Mouse (Mus musculus) embryonic facial prominence, embryonic 10.5 days (tissue): ENCODE measurements around the gene Smndc1. TPM values are rescaled to one million over a fixed set of nuclear protein-coding genes. Genes with fewer than 3 reads are reported as not detected.
A peak's percentile ranks its signal among the peaks of the same experiment; 100 is the strongest.

Experiments
- DNase-seq: peaks from one replicate; pipeline ENCODE4 v3.0.0-alpha.2; 2017; ENCODE audit warnings: low spot score
- H3K27ac ChIP-seq: fragments of 300-500 bp; sonication (generic); replicated peaks from 2 replicates; pipeline ENCODE4 v1.5.1; 2016; ENCODE audit warnings: mild to moderate bottlenecking
- H3K27me3 ChIP-seq: fragments of 300-500 bp; sonication (generic); replicated peaks from 2 replicates; pipeline ENCODE4 v1.6.1; 2016; ENCODE audit warnings: low read depth, mild to moderate bottlenecking; ENCODE audit not compliant: poor library complexity, severe bottlenecking
- H3K36me3 ChIP-seq: fragments of 300-500 bp; sonication (generic); replicated peaks from 2 replicates; pipeline ENCODE4 v1.6.1; 2016; ENCODE audit warnings: mild to moderate bottlenecking, moderate library complexity
- H3K4me1 ChIP-seq: fragments of 300-500 bp; sonication (generic); 2 replicates; pipeline ENCODE4 v1.6.1; 2016
- H3K4me3 ChIP-seq: fragments of 300-500 bp; sonication (generic); 2 replicates; pipeline ENCODE4 v1.5.1; 2016; ENCODE audit warnings: mild to moderate bottlenecking, moderate library complexity
- H3K9me3 ChIP-seq: fragments of 300-500 bp; sonication (generic); 2 replicates; pipeline ENCODE4 v1.6.1; 2016; ENCODE audit warnings: mild to moderate bottlenecking
- WGBS: fragments of 180-500 bp; shearing (Covaris S2); methylation state at CpG from one replicate; pipeline ENCODE4 v1.1.7; 2016; 5-methylcytosine and 5-hydroxymethylcytosine counted together
- polyA plus RNA-seq: library from polyadenylated mRNA; unstranded; fragments of >200 nt; fragmentation: Nextera tagmentation; extraction: Ambion mirVana; gene quantifications from 2 replicates; pipeline ENCODE4 v1.2.1, GENCODE M21; 2016

Gene Smndc1
- 46.7 and 49.1 TPM in 2 replicates for polyA plus RNA-seq

DNA sequence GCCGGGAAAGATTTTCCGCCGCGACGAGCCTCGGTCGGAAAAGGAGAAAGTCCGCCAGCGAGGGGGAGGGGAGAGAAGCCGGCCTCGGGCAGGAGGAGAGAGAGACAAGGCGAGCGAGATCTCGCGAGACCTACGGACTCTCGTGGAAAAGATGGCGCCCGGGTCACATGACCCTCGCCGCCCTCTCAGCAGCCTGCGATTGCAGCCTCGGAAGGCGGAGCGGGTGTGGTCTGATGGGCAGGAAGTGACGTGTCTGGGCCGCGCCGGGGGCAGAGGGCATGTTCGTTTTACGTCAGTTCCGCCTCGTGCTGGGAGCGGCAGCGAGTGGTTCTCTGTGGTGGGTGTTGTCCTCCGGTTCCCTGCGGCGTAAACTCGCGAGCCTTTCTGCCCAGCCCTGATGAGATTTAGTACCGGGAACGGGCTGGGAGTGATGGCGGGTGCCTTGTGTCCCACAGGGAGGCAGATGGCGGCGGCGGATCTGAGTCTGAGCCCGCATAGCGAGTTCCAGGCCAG is at the start of gene Smndc1:
TSS of gene Smndc1 (minus strand) at position 84 of the 513 bp plus-strand sequence.
- peaks cover 18% of the 10 kb centered on the region for H3K4me1 ChIP-seq
- peaks cover 36% of the 10 kb centered on the region for H3K36me3 ChIP-seq
- H3K27ac ChIP-seq: peak within 1 kb of the TSS; percentile 99
- no peaks in the 10 kb centered on the region for H3K27me3 ChIP-seq
- peak; percentile 100 for DNase-seq
- no peaks in the 10 kb centered on the region for H3K9me3 ChIP-seq
- H3K4me3 ChIP-seq: peak within 1 kb of the TSS; percentile 100
- under 1% methylated on average over 48 of the region's 48 CpGs for WGBS

DNA sequence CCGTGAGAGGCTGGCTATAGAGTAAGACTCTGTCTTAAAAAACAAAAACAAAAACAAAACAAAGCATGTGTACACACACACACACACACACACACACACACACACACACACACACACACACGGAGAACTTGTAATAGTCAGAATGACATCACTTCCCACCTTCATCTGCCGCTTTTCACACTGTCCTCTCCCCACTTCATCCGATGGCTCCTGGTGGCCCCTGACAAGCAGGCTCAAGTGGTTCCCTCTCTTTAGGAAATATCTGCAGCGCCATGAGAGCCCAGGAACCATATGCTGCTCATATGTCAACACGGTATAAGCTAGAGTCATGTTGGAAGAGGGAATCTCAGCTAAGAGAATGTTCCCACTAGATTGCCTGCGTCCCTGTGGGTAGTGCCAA is 49.0 kb upstream of the Smndc1 start:
- H3K36me3 ChIP-seq: no peaks in the 10 kb centered on the region
- no peaks in the 10 kb centered on the region for H3K9me3 ChIP-seq
- DNase-seq: no peak
- H3K27me3 ChIP-seq: peaks cover 6% of the 10 kb centered on the region; the same call in 1 of the 2 replicates
- H3K4me3 ChIP-seq: no peak overlapping the region
- WGBS: 83% methylated on average over 7 of the region's 7 CpGs
- no peak overlapping the region for H3K27ac ChIP-seq
- H3K4me1 ChIP-seq: peaks cover 18% of the 10 kb centered on the region

DNA sequence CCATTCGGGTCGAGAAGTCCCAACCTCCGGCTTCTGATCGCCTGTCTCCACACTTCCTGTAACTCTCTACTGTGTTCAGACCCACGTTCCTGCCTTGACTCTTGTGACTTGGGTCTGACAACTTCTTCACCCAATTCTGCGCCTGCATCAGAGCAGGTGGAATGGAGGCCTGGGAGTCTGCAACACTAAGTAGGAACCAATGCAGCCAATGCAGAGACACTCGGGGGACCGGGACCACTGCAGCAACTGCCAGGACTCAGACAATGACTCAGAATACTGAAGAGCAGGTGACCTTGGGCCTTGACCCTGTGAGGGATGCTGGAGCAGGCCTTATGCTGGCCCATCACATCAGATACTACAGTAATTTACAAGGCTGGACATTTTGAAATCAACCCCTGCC is 47.6 kb upstream of the Smndc1 start:
- peaks cover 18% of the 10 kb centered on the region for H3K4me1 ChIP-seq
- no peak overlapping the region for H3K27ac ChIP-seq
- no peaks in the 10 kb centered on the region for H3K36me3 ChIP-seq
- no peak for DNase-seq
- 87% methylated on average over 8 of the region's 8 CpGs for WGBS
- no peaks in the 10 kb centered on the region for H3K9me3 ChIP-seq
- peaks cover 6% of the 10 kb centered on the region; the same call in 1 of the 2 replicates for H3K27me3 ChIP-seq
- H3K4me3 ChIP-seq: no peak overlapping the region

DNA sequence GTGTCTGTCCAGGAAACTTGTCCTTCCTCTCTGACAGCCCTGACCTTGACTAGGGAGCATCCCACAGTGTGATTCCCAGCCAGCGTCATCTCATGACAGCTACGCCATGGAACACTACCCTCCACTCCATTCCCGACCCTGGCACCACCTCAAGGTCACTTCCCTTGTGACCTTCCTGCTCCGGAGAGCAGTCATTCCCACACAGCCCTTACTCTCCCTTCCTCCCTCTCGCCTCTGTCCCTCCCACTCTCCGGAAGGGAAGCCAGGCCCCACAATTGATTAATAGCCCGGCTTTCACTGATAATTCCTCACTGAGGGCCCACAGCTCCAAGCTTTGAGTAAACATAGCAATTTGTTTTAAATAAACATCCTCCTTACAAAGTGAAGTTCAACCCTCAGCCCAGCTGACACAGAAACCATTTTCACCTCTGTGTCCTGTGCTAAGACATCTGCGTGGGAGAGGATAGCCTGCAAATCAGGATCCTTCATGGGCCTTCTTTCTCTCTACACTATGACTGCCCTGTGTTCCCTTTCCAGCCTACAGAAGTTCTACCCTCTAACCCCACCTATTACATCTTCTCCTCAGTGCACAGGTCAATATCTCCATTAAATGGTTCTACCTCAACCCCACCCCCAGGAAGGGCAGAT is 47.1 kb upstream of the Smndc1 start:
- DNase-seq: no peak
- Histone ChIP-seq H3K4me3 (no peak overlapping the region), H3K27me3 (peaks cover 6% of the 10 kb centered on the region; the same call in 1 of the 2 replicates), H3K9me3 (no peaks in the 10 kb centered on the region), H3K4me1 (peaks cover 18% of the 10 kb centered on the region), H3K36me3 (no peaks in the 10 kb centered on the region), H3K27ac (no peak overlapping the region)
- 46% methylated on average over 8 of the region's 8 CpGs for whole genome bisulfite sequencing

- H3K36me3 ChIP-seq: no peaks in the 10 kb centered on the region
- H3K4me1 ChIP-seq: peaks cover 10% of the 10 kb centered on the region
- H3K27ac ChIP-seq: no peak overlapping the region
- H3K27me3 ChIP-seq: no peaks in the 10 kb centered on the region
- no peaks in the 10 kb centered on the region for H3K9me3 ChIP-seq
- 83% methylated on average over 10 of the region's 10 CpGs for WGBS
- no peak for DNase-seq
- H3K4me3 ChIP-seq: no peak overlapping the region
Observed at GRCm38 (mm10) chr19:53433949-53434689, 43.7 kb upstream of the Smndc1 start.

DNA sequence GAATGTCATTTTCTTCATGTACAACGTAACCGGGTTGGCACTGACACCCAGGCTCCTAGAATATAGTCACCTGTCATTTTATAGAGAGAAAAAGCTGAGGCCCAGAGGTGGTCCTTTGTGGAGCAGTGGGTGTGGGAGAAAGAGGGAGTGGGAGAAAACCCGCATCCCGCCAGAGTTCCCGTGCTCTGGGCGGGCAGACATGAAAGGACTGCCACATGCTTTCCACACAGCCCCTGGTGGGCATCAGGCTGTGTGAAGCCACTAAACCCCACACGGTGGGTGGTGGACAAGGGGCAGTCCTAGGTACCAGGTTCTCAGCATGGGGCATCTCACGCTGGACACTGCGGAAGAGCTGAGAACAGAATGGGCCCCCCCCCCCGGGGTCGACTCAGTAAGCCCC is 40.6 kb upstream of the Smndc1 start:
- 89% methylated on average over 11 of the region's 11 CpGs for WGBS

GRCm38 (mm10) chr19:53430356-53430755 is 40.0 kb upstream of the Smndc1 start:
- Histone ChIP-seq H3K9me3 (no peaks in the 10 kb centered on the region), H3K36me3 (no peaks in the 10 kb centered on the region), H3K27ac (no peak overlapping the region), H3K4me3 (no peak overlapping the region), H3K4me1 (peaks cover 16% of the 10 kb centered on the region), H3K27me3 (peaks cover 5% of the 10 kb centered on the region; the same call in 1 of the 2 replicates)
- WGBS: 80% methylated on average over 9 of the region's 9 CpGs
- no peak for DNase-seq

More for the DNA sequence above, 40.6 kb upstream of the Smndc1 start:
- Histone ChIP-seq H3K4me1 (peaks cover 16% of the 10 kb centered on the region), H3K9me3 (no peaks in the 10 kb centered on the region), H3K4me3 (no peak overlapping the region), H3K36me3 (no peaks in the 10 kb centered on the region), H3K27ac (no peak overlapping the region), H3K27me3 (peaks cover 5% of the 10 kb centered on the region; the same call in 1 of the 2 replicates)
- no peak for DNase-seq

DNA sequence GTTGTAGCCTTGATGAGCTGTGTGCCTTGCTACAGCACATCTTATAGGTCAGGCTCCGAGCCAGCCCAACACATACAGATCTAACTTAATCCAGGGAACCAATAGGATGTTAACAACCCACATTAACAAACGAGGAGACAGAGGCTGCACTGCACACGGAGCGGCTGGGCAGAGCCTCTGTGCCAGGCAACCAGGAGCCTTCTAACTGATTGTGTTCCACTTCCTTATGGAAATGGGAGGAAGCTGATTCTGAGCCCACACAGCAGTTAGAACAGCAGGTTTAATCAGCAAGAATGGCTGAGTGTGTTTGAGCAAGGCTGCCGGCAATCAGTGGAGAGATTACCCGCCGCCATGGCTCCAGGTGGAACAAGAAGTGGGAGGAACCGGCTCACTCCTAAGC is 37.4 kb upstream of the Smndc1 start:
- H3K27ac ChIP-seq: no peak overlapping the region; the same call in 1 of the 2 replicates
- H3K4me1 ChIP-seq: peaks cover 33% of the 10 kb centered on the region
- peaks cover 20% of the 10 kb centered on the region; the same call in 1 of the 2 replicates for H3K27me3 ChIP-seq
- WGBS: 70% methylated on average over 8 of the region's 8 CpGs
- DNase-seq: no peak
- H3K9me3 ChIP-seq: no peaks in the 10 kb centered on the region
- H3K4me3 ChIP-seq: no peak overlapping the region
- no peaks in the 10 kb centered on the region for H3K36me3 ChIP-seq

GRCm38 (mm10) chr19:53427346-53427745 is 37.0 kb upstream of the Smndc1 start:
- WGBS: 56% methylated on average over 7 of the region's 7 CpGs
- Histone ChIP-seq H3K4me1 (peaks cover 37% of the 10 kb centered on the region), H3K9me3 (no peaks in the 10 kb centered on the region), H3K36me3 (no peaks in the 10 kb centered on the region), H3K27me3 (peaks cover 25% of the 10 kb centered on the region; the same call in 1 of the 2 replicates), H3K4me3 (no peak overlapping the region), H3K27ac (no peak overlapping the region; the same call in 1 of the 2 replicates)
- DNase-seq: no peak

GRCm38 (mm10) chr19:53425824-53426223 is 35.4 kb upstream of the Smndc1 start:
- Histone ChIP-seq H3K9me3 (no peaks in the 10 kb centered on the region), H3K36me3 (no peaks in the 10 kb centered on the region), H3K27me3 (peaks cover 26% of the 10 kb centered on the region; the same call in 1 of the 2 replicates), H3K27ac (no peak overlapping the region), H3K4me1 (peaks cover 49% of the 10 kb centered on the region), H3K4me3 (no peak overlapping the region)
- no peak for DNase-seq
- 89% methylated on average over 8 of the region's 8 CpGs for WGBS

DNA sequence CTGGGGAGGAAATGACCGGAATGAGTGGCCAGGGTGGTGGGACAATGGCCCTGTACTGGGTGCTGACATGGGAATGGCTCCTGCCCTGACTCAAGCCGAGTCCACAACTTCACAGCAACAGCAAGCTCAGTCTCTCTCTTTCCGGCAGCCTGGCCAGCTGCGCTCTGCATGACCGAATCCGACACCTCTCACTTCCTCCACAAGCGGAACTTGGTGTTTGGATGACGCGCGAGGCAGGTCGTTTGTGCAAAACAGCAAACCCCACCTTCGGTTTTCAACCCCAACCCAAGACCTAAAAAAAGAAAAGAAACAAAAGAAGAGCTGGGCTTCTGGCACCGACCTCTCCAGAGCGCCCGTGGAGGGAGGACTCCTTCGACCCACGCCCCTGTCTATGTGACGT is 34.3 kb upstream of the Smndc1 start:
- WGBS: 76% methylated on average over 18 of the region's 18 CpGs
- 0 out of 2 replicates have a peak overlapping the region, but pooled peaks have one; percentile 25 for H3K27ac ChIP-seq

DNA sequence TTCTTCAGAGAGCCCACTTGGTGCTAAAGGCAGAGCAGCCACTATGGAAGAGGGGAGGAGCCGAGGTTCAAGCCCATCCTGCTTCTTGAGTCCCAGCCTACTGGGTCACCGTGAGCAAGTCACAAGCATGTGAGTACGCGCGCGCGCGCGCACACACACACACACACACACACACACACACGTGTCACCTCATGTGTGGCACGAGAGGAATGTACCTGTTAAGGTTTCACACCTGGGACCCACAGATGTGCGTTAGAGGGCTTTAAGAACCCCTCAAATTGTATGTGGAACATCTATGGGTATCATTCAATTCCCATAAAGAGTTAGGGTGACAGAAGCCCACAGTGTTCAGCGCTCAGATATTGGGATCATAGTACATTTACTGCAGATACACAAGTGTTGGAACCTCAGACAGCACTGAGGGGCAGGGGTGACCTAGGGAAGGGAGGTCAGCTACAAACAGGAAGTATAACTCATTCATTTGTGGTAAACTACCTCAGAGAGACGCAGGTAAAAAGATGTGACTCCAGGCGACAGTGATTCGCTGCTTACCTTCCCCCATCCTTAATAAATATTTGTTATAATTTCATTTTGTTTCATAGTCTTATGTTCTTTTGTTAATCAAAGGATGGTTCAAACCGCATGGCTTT is 33.6 kb upstream of the Smndc1 start:
- Histone ChIP-seq H3K27ac (0 out of 2 replicates have a peak overlapping the region, but pooled peaks have one; percentile 25), H3K27me3 (peaks cover 26% of the 10 kb centered on the region; the same call in 1 of the 2 replicates), H3K4me1 (peaks cover 55% of the 10 kb centered on the region), H3K36me3 (no peaks in the 10 kb centered on the region), H3K4me3 (no peak overlapping the region), H3K9me3 (no peaks in the 10 kb centered on the region)
- no peak for DNase-seq
- WGBS: 69% methylated on average over 17 of the region's 17 CpGs

More for the DNA sequence above, 34.3 kb upstream of the Smndc1 start:
- H3K4me1 ChIP-seq: peaks cover 55% of the 10 kb centered on the region
- peak; percentile 25 for DNase-seq
- no peaks in the 10 kb centered on the region for H3K9me3 ChIP-seq
- H3K36me3 ChIP-seq: no peaks in the 10 kb centered on the region
- peaks cover 26% of the 10 kb centered on the region; the same call in 1 of the 2 replicates for H3K27me3 ChIP-seq
- H3K4me3 ChIP-seq: no peak overlapping the region
